Mouse (Mus musculus) midbrain, embryonic 14.5 days (tissue): ENCODE measurements around the gene Pkd1. TPM values are rescaled to one million over a fixed set of nuclear protein-coding genes. Genes with fewer than 3 reads are reported as not detected.

ENCODE experiments used
- ATAC-seq: fragments of 200-750 bp; cut with Nextera tagmentation; 2 replicates; pipeline ENCODE4 v1.8.0; 2017; ENCODE audit warnings: moderate number of reproducible peaks, moderate library complexity; ENCODE audit not compliant: low FRiP score, low TSS enrichment
- DNase-seq: peaks from one replicate; pipeline ENCODE4 v3.0.0-alpha.2; 2015
- H3K27ac ChIP-seq: fragments of 300-500 bp; sonication (generic); replicated peaks from 2 replicates; pipeline ENCODE4 v1.5.1; 2014; ENCODE audit warnings: mild to moderate bottlenecking, low read depth, low read length, moderate library complexity
- H3K27me3 ChIP-seq: fragments of 300-500 bp; sonication (generic); 2 replicates; pipeline ENCODE4 v1.6.1; 2014; ENCODE audit warnings: low read length, control low read depth, mixed read lengths; ENCODE audit not compliant: control insufficient read depth, insufficient read depth
- H3K36me3 ChIP-seq: fragments of 300-500 bp; sonication (generic); 2 replicates; pipeline ENCODE4 v1.6.1; 2014; ENCODE audit warnings: low read length, control low read depth; ENCODE audit not compliant: control insufficient read depth, insufficient read depth
- H3K4me1 ChIP-seq: fragments of 300-500 bp; sonication (generic); 2 replicates; pipeline ENCODE4 v1.6.1; 2014; ENCODE audit warnings: mild to moderate bottlenecking, antibody characterized with exemption, low read length, control low read depth; ENCODE audit not compliant: control insufficient read depth, insufficient read depth
- H3K4me2 ChIP-seq: fragments of 300-500 bp; sonication (generic); 2 replicates; pipeline ENCODE4 v1.6.1; 2014; ENCODE audit warnings: mild to moderate bottlenecking, low read length, moderate library complexity
- H3K4me3 ChIP-seq: fragments of 300-500 bp; sonication (generic); replicated peaks from 2 replicates; pipeline ENCODE4 v1.5.1; 2014; ENCODE audit warnings: low read depth, low read length
- H3K9ac ChIP-seq: fragments of 300-500 bp; sonication (generic); replicated peaks from 2 replicates; pipeline ENCODE4 v1.6.1; 2014; ENCODE audit warnings: mild to moderate bottlenecking, low read length, moderate library complexity
- H3K9me3 ChIP-seq: fragments of 300-500 bp; sonication (generic); 2 replicates; pipeline ENCODE4 v1.6.1; 2016; ENCODE audit warnings: low read length, control low read depth, mixed read lengths; ENCODE audit not compliant: control insufficient read depth
- WGBS: fragments of 180-500 bp; shearing (Covaris S2); extraction: QIAGEN DNeasy Blood & Tissue Kit; methylation state at CpG from one replicate; pipeline ENCODE4 v1.1.7; 2014; 5-methylcytosine and 5-hydroxymethylcytosine counted together
- polyA plus RNA-seq: library from polyadenylated mRNA; unstranded; fragments of >200 nt; fragmentation: Nextera tagmentation; extraction: Ambion mirVana; gene quantifications from 2 replicates; pipeline ENCODE4 v1.2.1, GENCODE M21; 2014

The Pkd1 gene
- polyA plus RNA-seq, 1 experiment from 2014 or later, result 28.3 TPM

GRCm38 (mm10) chr17:24540375-24540774 lies 9.3 kb upstream of the Pkd1 start:
- H3K4me3 ChIP-seq, result no peak overlapping the region
- H3K9me3 ChIP-seq, result no peaks in the 10 kb centered on the region
- ATAC-seq (no peak), DNase-seq (peak; percentile 75)
- 3% methylated on average over 3 of the region's 3 CpGs for WGBS
- no peak overlapping the region for H3K9ac ChIP-seq
- H3K27me3 ChIP-seq, result 0 out of 2 replicates have a peak, but pooled peaks cover 5% of the 10 kb centered on the region
- no peak overlapping the region for H3K4me2 ChIP-seq
- H3K4me1 ChIP-seq, result 0 out of 2 replicates have a peak, but pooled peaks cover 2% of the 10 kb centered on the region
- H3K27ac ChIP-seq, result no peak overlapping the region
- H3K36me3 ChIP-seq, result no peaks in the 10 kb centered on the region

DNA sequence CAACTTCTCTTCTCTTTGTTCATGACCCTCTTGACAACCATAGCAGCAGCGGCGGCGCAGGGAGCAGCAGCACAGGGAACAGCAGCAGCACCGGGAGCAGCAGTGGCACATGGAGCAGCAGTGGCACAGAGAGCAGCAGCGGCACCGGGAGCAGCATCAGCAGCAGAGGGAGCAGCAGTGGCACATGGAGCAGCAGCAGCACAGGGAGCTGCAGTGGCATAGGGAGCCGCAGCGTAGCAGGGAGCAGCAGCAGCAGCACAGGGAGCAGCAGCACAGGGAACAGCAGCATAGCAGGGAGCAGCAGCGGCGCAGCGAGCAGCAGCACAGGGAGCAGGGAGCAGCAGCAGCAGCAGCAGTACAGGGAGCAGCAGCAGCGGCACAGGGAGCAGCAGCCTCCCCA lies 5.0 kb upstream of the Pkd1 start:
- Histone ChIP-seq H3K4me2 (peak overlapping the region; percentile 17), H3K4me3 (no peak overlapping the region), H3K27me3 (peaks cover 9% of the 10 kb centered on the region; the same call in 1 of the 2 replicates), H3K9me3 (no peaks in the 10 kb centered on the region), H3K36me3 (no peaks in the 10 kb centered on the region), H3K4me1 (no peaks in the 10 kb centered on the region), H3K27ac (no peak overlapping the region), H3K9ac (no peak overlapping the region; the same call in 1 of the 2 replicates)
- ATAC-seq (no peak), DNase-seq (peak; percentile 32)
- WGBS, result 14% methylated on average over 12 of the region's 12 CpGs

DNA sequence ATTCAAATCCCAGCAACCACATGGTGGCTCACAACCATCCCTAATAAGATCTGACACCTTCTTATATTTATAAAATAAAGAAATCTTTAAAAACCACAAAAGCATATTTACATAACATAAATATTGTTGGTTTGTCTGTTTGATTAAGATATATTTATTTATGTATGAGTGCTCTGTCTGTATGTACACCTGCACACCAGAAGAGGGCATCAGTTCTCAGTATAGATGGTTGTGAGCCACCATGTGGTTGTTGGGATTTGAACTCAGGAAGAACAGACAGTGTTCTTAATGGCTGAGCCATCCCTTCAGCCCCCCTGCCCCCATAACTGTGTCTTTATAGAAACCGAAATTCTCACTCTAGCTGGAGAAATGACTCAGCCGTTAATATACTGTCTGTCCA lies 4.4 kb upstream of the Pkd1 start:
- H3K9me3 ChIP-seq, result no peaks in the 10 kb centered on the region
- H3K27me3 ChIP-seq, result peaks cover 9% of the 10 kb centered on the region; the same call in 1 of the 2 replicates
- H3K9ac ChIP-seq, result no peak overlapping the region
- no peak overlapping the region for H3K4me3 ChIP-seq
- no peak overlapping the region for H3K27ac ChIP-seq
- ATAC-seq (no peak), DNase-seq (no peak)
- no peak overlapping the region for H3K4me2 ChIP-seq
- no peaks in the 10 kb centered on the region for H3K4me1 ChIP-seq
- WGBS, result 93% methylated on average over 2 of the region's 2 CpGs
- no peaks in the 10 kb centered on the region for H3K36me3 ChIP-seq

- Histone ChIP-seq H3K36me3 (no peaks in the 10 kb centered on the region), H3K9me3 (no peaks in the 10 kb centered on the region), H3K27me3 (peaks cover 9% of the 10 kb centered on the region; the same call in 1 of the 2 replicates), H3K4me3 (no peak overlapping the region), H3K9ac (no peak overlapping the region), H3K27ac (no peak overlapping the region), H3K4me2 (no peak overlapping the region), H3K4me1 (peaks cover 3% of the 10 kb centered on the region)
- whole genome bisulfite sequencing, result 87% methylated on average over 3 of the region's 3 CpGs
- ATAC-seq (no peak), DNase-seq (no peak)
These were observed 3.4 kb upstream of the Pkd1 start for GRCm38 (mm10) chr17:24546234-24546633.

DNA sequence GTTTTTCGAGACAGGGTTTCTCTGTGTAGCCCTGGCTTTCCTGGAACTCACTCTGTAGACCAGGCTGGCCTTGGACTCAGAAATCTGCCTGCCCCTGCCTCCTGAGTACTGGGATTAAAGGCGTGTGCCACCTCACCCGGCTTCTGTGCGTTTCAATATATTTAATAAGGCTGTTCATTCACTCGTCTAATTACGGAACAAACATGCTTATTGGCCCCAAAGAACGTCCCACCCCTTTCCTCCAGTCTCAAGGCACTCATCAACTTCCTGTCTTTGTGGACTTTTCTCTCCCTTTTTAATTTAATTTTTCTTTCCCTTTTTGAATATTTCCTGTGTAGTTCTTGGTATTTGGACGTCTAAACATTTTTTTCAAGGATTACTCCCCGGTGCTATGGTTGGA lies 1.2 kb upstream of the Pkd1 start:
- peaks cover 9% of the 10 kb centered on the region; the same call in 1 of the 2 replicates for H3K27me3 ChIP-seq
- 0 out of 2 replicates have a peak, but pooled peaks cover 2% of the 10 kb centered on the region for H3K36me3 ChIP-seq
- DNase-seq (no peak), ATAC-seq (no peak)
- H3K4me1 ChIP-seq, result peaks cover 22% of the 10 kb centered on the region
- peak overlapping the region; percentile 62; the same call in 1 of the 2 replicates for H3K4me2 ChIP-seq
- WGBS, result 35% methylated on average over 9 of the region's 9 CpGs
- no peak overlapping the region for H3K27ac ChIP-seq
- H3K9ac ChIP-seq, result no peak overlapping the region
- no peak overlapping the region for H3K4me3 ChIP-seq
- H3K9me3 ChIP-seq, result no peaks in the 10 kb centered on the region

DNA sequence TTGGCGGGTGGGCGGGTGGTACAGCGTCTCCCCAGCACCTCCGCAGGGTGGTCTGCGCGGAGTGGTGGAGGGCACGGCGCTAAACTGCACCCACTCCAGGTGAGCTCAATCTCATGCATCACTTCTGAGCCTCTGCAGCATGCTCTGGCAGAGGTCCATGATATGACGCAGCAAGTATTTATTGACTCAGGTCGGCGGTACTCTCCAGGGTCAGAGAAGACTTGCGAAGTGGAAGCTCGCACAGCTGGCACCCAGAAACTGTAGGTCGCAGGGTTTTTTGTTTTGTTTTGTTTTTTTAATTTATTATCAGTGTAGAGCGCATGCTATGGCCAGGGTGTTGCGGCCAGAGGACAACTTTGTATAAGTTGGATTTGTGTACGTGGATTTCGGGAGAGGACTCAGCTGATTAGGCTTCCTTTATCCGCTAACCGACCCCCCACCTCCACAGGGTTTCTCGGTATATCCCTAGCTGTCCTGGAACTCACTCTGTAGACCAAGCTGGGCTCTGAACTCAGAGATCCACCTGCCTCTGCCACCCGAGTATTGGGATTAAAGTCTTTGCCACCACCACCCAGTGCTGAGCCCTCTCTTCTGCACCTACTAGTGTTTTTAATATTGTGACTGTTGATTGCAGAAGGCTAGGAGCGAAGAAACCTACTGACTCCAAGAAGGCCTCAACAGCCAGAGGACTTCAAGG lies 565 bp upstream of the Pkd1 start:
- Histone ChIP-seq H3K27ac (peak overlapping the region; percentile 93; the same call in 1 of the 2 replicates), H3K27me3 (peaks cover 9% of the 10 kb centered on the region; the same call in 1 of the 2 replicates), H3K9me3 (no peaks in the 10 kb centered on the region), H3K4me1 (peaks cover 22% of the 10 kb centered on the region), H3K36me3 (0 out of 2 replicates have a peak, but pooled peaks cover 2% of the 10 kb centered on the region), H3K4me3 (peak overlapping the region; percentile 85), H3K4me2 (peak overlapping the region; percentile 62), H3K9ac (no peak overlapping the region)
- no peak for ATAC-seq
- 7% methylated on average over 23 of the region's 23 CpGs for WGBS
- peak; percentile 52 for DNase-seq

DNA sequence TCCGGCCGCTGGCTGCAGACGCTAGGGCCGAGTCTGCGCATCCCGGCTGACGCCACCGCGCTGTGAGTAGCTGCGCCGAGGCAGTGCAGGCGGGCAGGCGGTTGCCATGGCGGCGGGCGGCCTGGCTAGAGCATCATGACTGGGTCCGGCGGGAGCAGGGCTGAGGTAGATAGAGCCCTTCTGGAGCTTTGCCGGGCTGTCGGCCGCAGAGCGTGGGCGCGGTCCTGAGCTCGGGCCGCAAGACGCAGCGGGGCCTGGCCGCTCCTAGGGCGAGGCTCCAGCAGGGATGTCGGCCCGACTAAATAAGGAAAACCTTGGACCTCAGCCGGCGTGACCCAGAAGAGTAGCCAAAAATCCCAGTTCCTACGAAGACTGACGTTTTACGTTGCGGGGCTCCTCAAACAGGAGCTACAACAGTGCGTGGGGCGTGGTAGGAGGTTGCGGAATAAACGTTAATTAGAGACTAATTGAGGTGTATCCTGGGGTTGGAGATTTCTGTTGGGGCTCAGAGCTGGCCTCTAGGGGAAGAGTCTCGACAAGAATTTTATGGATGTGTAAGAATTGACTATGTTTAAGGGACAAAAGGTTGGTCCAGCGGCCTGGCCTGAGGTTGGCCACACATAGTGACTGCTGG lies 899 bp downstream of the Pkd1 start:
- H3K4me2 ChIP-seq, result peak overlapping the region; percentile 62
- H3K9ac ChIP-seq, result peak overlapping the region; percentile 92
- peaks cover 22% of the 10 kb centered on the region for H3K4me1 ChIP-seq
- DNase-seq (peak; percentile 87), ATAC-seq (peak; percentile 85)
- peak overlapping the region; percentile 85 for H3K4me3 ChIP-seq
- H3K9me3 ChIP-seq, result no peaks in the 10 kb centered on the region
- H3K36me3 ChIP-seq, result 0 out of 2 replicates have a peak, but pooled peaks cover 2% of the 10 kb centered on the region
- under 1% methylated on average over 44 of the region's 44 CpGs for WGBS
- peaks cover 4% of the 10 kb centered on the region; the same call in 1 of the 2 replicates for H3K27me3 ChIP-seq
- peak overlapping the region; percentile 93 for H3K27ac ChIP-seq

DNA sequence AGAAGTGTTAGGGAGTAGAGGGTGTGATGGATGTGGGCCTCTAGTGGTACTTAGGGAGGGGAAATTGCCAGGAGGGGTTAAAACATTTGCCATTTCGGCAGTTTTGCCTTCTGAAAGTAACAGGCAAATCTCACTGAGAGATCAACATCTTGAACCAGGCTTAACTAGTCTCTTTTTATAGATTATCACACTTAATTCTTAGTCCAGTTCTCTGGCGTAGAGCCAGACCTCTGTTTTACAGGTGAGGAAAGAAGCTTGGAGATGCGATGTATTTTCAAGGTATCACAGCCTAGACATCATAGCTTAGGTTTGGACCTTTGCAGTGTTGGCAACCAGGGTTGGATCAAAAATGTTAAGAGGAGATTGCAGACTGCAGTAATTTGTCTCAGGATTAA lies 1.4 kb downstream of the Pkd1 start:
- Histone ChIP-seq H3K9ac (peak overlapping the region; percentile 92), H3K27me3 (peaks cover 4% of the 10 kb centered on the region; the same call in 1 of the 2 replicates), H3K4me2 (peak overlapping the region; percentile 62), H3K4me3 (peak overlapping the region; percentile 85), H3K9me3 (no peaks in the 10 kb centered on the region), H3K36me3 (0 out of 2 replicates have a peak, but pooled peaks cover 2% of the 10 kb centered on the region), H3K27ac (peak overlapping the region; percentile 93; the same call in 1 of the 2 replicates), H3K4me1 (peaks cover 22% of the 10 kb centered on the region)
- ATAC-seq, result no peak
- DNase-seq, result no peak
- 51% methylated on average over 3 of the region's 3 CpGs for WGBS
